Mouse (Mus musculus) forebrain, embryonic 14.5 days (tissue): ENCODE measurements around the gene Igfbp2. TPM values are rescaled to one million over a fixed set of nuclear protein-coding genes. Genes with fewer than 3 reads are reported as not detected.

Experiments
- ATAC-seq: fragments of 200-750 bp; cut with Nextera tagmentation; 2 replicates; pipeline ENCODE4 v1.8.0; 2017; ENCODE audit warnings: mild to moderate bottlenecking, moderate library complexity
- DNase-seq: peaks from one replicate; pipeline ENCODE4 v3.0.0-alpha.2; 2015; ENCODE audit warnings: low spot score
- H3K27ac ChIP-seq: fragments of 300-500 bp; sonication (generic); 2 replicates; pipeline ENCODE4 v1.5.1; 2014; ENCODE audit warnings: low read depth, mild to moderate bottlenecking, control low read depth, low read length, moderate library complexity
- H3K27me3 ChIP-seq: fragments of 300-500 bp; sonication (generic); replicated peaks from 2 replicates; pipeline ENCODE4 v1.6.1; 2014; ENCODE audit warnings: low read length, control low read depth, mixed read lengths; ENCODE audit not compliant: control insufficient read depth, insufficient read depth
- H3K36me3 ChIP-seq: fragments of 300-500 bp; sonication (generic); 2 replicates; pipeline ENCODE4 v1.6.1; 2014; ENCODE audit warnings: low read length, control low read depth; ENCODE audit not compliant: control insufficient read depth, insufficient read depth
- H3K4me1 ChIP-seq: fragments of 300-500 bp; sonication (generic); 2 replicates; pipeline ENCODE4 v1.6.1; 2014; ENCODE audit warnings: antibody characterized with exemption, low read length, control low read depth; ENCODE audit not compliant: control insufficient read depth, insufficient read depth
- H3K4me2 ChIP-seq: fragments of 300-500 bp; sonication (generic); 2 replicates; pipeline ENCODE4 v1.6.1; 2014; ENCODE audit warnings: mild to moderate bottlenecking, control low read depth, low read length
- H3K4me3 ChIP-seq: fragments of 300-500 bp; sonication (generic); 2 replicates; pipeline ENCODE4 v1.5.1; 2014; ENCODE audit warnings: low read depth, low read length, control low read depth
- H3K9ac ChIP-seq: fragments of 300-500 bp; sonication (generic); 2 replicates; pipeline ENCODE4 v1.6.1; 2014; ENCODE audit warnings: mild to moderate bottlenecking, low read length, control low read depth, moderate library complexity
- H3K9me3 ChIP-seq: fragments of 300-500 bp; sonication (generic); replicated peaks from 2 replicates; pipeline ENCODE4 v1.6.1; 2016; ENCODE audit warnings: low read length, control low read depth, mixed read lengths; ENCODE audit not compliant: control insufficient read depth
- WGBS: fragments of 180-500 bp; shearing (Covaris S2); extraction: QIAGEN DNeasy Blood & Tissue Kit; methylation state at CpG from one replicate; pipeline ENCODE4 v1.1.7; 2014; 5-methylcytosine and 5-hydroxymethylcytosine counted together
- polyA plus RNA-seq: library from polyadenylated mRNA; unstranded; fragments of >200 nt; fragmentation: Nextera tagmentation; extraction: Ambion mirVana; gene quantifications from 2 replicates; pipeline ENCODE4 v1.2.1, GENCODE M21; 2014

The Igfbp2 gene
- polyA plus RNA-seq, 1 experiment from 2014 or later, result 384 TPM

DNA sequence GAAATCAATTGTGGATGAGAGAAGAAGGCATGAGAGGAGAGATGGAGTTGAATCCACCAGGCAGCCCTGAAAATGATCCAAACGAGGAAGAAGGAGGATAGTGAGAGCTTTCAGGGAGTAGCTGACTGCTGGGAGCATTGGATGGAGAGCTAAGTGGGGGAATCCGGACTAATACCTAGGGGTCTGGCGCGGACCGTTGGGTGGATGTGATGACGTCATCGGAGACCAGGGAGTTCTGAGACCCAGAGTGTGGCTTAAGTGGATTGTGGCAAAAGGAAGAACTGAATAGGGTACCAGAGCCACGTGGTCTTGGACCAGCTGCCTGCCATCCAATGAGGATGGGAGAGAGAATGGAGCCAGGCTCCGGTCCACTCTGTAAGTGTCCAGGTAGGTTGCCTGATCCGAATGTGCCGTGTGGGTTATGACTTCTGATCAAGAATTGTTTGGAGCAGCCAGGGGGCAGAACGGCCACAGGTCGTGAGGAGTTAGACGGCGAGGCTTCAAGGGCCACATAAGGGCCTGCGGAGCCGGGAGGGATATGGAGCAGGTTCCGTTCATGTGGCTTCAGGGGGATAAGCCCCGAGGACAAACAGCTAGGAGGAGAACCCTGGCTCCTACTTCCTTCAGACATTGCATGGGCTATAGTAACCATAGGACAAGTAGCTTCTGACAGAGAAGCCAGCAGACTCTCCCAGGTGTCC is 32.1 kb downstream of the Igfbp2 start:
- Histone ChIP-seq H3K4me3 (no peak overlapping the region), H3K9ac (no peak overlapping the region), H3K27me3 (no peaks in the 10 kb centered on the region), H3K4me1 (peaks cover 4% of the 10 kb centered on the region), H3K4me2 (no peak overlapping the region), H3K9me3 (no peaks in the 10 kb centered on the region), H3K36me3 (peaks cover 17% of the 10 kb centered on the region), H3K27ac (no peak overlapping the region)
- WGBS, result 83% methylated on average over 19 of the region's 19 CpGs
- DNase-seq, result no peak
- ATAC-seq, result no peak

DNA sequence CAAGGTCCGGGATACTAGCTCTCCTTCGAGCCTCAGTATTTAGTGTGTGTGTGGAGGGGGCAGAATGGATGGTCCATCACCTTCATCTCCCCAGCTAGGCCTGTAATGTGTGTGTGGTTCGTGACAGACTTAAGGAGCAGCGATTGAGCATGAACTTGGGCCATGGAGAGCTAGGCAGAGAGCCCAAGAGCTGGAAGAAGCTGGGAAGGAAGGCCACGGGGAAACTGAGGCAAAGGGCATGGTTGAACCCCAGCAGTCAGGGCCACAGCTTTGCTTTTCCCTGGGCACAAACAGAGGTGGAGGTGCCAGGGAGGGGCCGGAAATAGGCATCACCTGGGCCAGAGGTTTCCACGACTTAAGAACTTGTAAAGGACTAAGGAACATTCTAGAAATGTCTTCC is 32.8 kb downstream of the Igfbp2 start:
- DNase-seq (no peak), ATAC-seq (no peak)
- 91% methylated on average over 7 of the region's 7 CpGs for WGBS
- Histone ChIP-seq H3K9me3 (no peaks in the 10 kb centered on the region), H3K27ac (no peak overlapping the region), H3K27me3 (no peaks in the 10 kb centered on the region), H3K9ac (no peak overlapping the region), H3K4me2 (no peak overlapping the region), H3K4me1 (peaks cover 4% of the 10 kb centered on the region), H3K36me3 (peaks cover 9% of the 10 kb centered on the region), H3K4me3 (no peak overlapping the region)

DNA sequence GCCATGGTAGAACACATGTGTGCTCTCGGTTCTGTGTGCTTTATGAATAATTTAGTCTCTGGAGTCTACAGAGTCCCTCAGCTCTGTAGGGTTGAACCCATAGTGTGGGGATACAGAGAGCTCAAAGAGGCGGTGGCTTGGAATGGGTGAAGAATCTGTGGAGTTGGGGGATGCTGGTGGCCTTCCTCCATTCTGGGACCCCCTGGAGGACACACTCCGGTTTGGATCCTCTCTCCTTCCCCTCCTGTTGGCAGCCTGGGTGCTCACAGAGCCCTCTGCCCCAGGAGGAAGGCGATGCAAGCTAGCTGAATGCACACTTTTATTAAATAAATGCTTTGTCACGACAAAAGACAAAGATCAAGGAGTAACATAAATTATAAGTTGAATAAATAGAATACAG is 33.3 kb downstream of the Igfbp2 start:
- ATAC-seq, result no peak
- DNase-seq, result no peak

DNA sequence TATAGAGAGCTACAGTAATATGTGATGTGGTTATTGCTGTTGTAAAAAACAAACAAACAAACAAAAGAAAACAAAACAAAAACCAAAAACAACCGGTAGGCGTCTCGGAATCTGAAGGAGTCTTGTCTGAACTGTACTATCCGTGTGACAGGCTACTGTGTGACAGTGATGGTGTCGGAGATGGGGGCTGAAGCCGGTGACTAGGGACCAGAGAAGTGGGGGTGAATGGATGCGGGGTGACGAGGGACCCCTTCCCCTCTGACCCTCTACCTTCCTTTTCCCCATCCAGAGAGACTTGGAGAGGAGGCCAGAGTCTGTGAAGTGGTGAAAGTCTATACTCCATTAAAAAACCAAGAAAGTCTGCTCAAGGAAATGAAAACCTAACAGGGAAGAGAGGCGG is 34.0 kb downstream of the Igfbp2 start:
- 0 out of 2 replicates have a peak, but pooled peaks cover 6% of the 10 kb centered on the region for H3K36me3 ChIP-seq
- no peak overlapping the region for H3K9ac ChIP-seq
- peaks cover 4% of the 10 kb centered on the region for H3K4me1 ChIP-seq
- no peak for DNase-seq
- peak overlapping the region; percentile 63; the same call in 1 of the 2 replicates for H3K27ac ChIP-seq
- ATAC-seq, result no peak
- WGBS, result 91% methylated on average over 9 of the region's 9 CpGs
- H3K27me3 ChIP-seq, result no peaks in the 10 kb centered on the region
- H3K4me3 ChIP-seq, result no peak overlapping the region
- H3K4me2 ChIP-seq, result no peak overlapping the region
- H3K9me3 ChIP-seq, result no peaks in the 10 kb centered on the region

More for the DNA sequence above, 33.3 kb downstream of the Igfbp2 start:
- no peak overlapping the region for H3K27ac ChIP-seq
- no peak overlapping the region for H3K9ac ChIP-seq
- no peak overlapping the region for H3K4me3 ChIP-seq
- H3K4me1 ChIP-seq, result peaks cover 4% of the 10 kb centered on the region
- no peaks in the 10 kb centered on the region for H3K27me3 ChIP-seq
- H3K36me3 ChIP-seq, result peaks cover 7% of the 10 kb centered on the region
- 77% methylated on average over 5 of the region's 5 CpGs for WGBS
- H3K9me3 ChIP-seq, result no peaks in the 10 kb centered on the region
- no peak overlapping the region for H3K4me2 ChIP-seq

DNA sequence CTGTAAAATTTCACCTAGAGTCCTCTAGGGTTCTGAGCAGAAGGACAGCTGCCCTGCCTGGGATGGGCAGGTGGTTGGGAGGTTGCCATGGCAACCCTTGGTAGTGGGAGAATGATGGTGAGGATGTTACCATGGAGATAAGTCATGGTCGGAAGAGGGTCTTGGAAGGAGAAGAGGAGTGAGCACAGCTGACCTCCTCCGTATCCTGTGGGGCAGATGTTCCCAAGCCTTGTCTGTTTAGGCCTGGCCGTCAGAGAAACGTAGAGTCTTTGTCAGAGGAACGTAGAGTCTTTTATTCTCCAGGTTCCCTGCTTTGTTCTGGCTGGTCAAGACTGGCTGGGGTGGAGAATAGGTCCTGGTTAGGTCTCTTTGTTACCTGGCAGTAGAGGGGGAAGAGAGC is 34.6 kb downstream of the Igfbp2 start:
- H3K27ac ChIP-seq, result peak overlapping the region; percentile 63; the same call in 1 of the 2 replicates
- H3K9me3 ChIP-seq, result no peaks in the 10 kb centered on the region
- H3K36me3 ChIP-seq, result 0 out of 2 replicates have a peak, but pooled peaks cover 6% of the 10 kb centered on the region
- H3K9ac ChIP-seq, result no peak overlapping the region
- ATAC-seq (peak; percentile 37; the same call in 1 of the 2 replicates), DNase-seq (peak; percentile 69)
- no peak overlapping the region for H3K4me3 ChIP-seq
- peaks cover 4% of the 10 kb centered on the region for H3K4me1 ChIP-seq
- H3K4me2 ChIP-seq, result no peak overlapping the region
- 57% methylated on average over 5 of the region's 5 CpGs for WGBS
- H3K27me3 ChIP-seq, result no peaks in the 10 kb centered on the region

DNA sequence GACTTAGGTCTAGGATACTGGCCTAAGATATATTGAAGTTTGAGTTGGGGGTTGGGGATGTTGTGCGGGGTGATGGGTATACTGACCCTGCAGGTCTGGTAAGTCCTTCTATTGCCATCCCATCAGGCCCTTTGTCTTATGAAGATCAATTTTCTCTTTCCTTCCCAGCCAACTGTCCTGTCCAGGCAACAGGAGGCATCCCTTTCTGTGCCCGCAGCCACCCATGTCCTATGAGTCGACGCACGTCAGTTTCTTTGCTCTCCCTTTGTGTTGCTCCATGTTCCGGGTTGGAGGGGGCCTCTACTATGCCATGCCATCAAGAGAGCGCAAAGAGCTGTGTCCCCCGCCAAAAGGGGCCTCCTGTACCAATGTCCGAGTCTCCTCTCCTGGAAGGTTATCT is 35.7 kb downstream of the Igfbp2 start:
- H3K9me3 ChIP-seq, result no peaks in the 10 kb centered on the region
- 90% methylated on average over 9 of the region's 9 CpGs for WGBS
- 0 out of 2 replicates have a peak, but pooled peaks cover 6% of the 10 kb centered on the region for H3K36me3 ChIP-seq
- ATAC-seq (no peak), DNase-seq (no peak)
- H3K9ac ChIP-seq, result no peak overlapping the region
- H3K4me3 ChIP-seq, result no peak overlapping the region
- H3K4me1 ChIP-seq, result peaks cover 4% of the 10 kb centered on the region
- no peak overlapping the region for H3K4me2 ChIP-seq
- H3K27me3 ChIP-seq, result no peaks in the 10 kb centered on the region
- no peak overlapping the region for H3K27ac ChIP-seq

DNA sequence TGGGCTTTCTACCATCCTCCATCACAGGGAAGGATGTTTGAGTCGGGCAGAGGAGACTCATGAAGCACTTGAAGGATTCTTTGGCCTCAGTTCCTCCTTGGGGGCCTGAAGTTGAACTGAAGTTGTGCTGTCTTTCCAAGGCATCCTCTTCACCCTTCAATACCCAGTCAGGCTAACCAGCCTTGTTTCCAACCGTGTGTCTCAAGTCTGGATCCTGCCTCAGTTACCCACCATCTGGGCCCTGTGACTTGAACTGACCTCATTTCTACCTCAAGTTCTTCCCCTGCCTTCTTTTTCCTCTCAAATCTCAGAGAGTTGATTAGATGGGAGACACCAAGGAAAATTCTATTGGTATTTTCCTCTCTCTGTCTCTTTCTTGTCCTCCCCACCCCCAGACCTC is 36.2 kb downstream of the Igfbp2 start:
- Histone ChIP-seq H3K27me3 (no peaks in the 10 kb centered on the region), H3K36me3 (0 out of 2 replicates have a peak, but pooled peaks cover 6% of the 10 kb centered on the region), H3K4me2 (no peak overlapping the region), H3K4me3 (no peak overlapping the region), H3K9me3 (no peaks in the 10 kb centered on the region), H3K4me1 (peaks cover 4% of the 10 kb centered on the region), H3K9ac (no peak overlapping the region), H3K27ac (no peak overlapping the region)
- DNase-seq (no peak), ATAC-seq (no peak)
- 92% methylated on average over 2 of the region's 2 CpGs for WGBS

DNA sequence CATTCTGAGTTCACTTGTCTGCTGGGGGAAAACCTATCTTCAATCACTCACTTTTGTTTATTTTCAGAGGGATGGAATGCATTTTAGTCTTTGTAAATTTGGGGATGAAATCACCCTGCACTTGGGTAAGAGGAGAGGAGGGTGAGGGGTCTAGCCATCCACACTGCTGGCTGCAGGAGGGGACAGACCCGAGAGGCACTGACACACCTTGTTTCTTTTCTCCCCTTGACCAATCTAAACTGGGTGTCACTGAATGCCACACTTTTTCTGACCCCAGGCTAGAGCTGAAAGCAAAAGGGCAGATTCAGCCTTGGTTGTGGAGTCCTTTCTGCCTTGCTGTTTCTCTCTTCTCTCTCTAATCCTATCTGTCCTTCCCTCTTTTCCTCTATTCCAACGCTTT is 37.4 kb downstream of the Igfbp2 start:
- Histone ChIP-seq H3K4me1 (peaks cover 4% of the 10 kb centered on the region), H3K9ac (no peak overlapping the region), H3K4me3 (no peak overlapping the region), H3K36me3 (0 out of 2 replicates have a peak, but pooled peaks cover 6% of the 10 kb centered on the region), H3K27me3 (no peaks in the 10 kb centered on the region), H3K27ac (no peak overlapping the region), H3K4me2 (no peak overlapping the region), H3K9me3 (no peaks in the 10 kb centered on the region)
- DNase-seq (no peak), ATAC-seq (no peak)
- WGBS, result 85% methylated on average over 2 of the region's 2 CpGs

DNA sequence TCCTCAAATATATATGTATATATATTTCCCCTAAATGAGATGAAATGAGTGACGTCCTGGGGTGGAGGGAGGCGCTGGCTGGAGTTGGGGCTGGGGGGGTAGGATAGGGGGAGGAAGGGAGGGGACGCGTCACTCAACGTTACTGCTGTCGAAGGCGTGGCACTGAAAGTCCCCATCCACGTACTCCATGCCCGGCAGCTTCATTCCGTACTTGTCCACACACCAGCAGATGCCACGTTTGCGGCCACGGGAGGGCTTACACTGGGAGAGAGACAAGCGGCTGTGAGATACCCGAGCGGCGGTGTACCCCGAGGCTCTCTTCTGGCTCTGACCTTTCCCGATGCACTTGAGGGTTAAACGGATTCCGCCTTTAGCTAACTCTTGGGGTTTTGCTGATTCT is 37.9 kb downstream of the Igfbp2 start:
- Histone ChIP-seq H3K4me1 (peaks cover 4% of the 10 kb centered on the region), H3K27me3 (no peaks in the 10 kb centered on the region), H3K36me3 (0 out of 2 replicates have a peak, but pooled peaks cover 6% of the 10 kb centered on the region), H3K27ac (no peak overlapping the region), H3K4me3 (no peak overlapping the region), H3K9ac (no peak overlapping the region), H3K9me3 (no peaks in the 10 kb centered on the region), H3K4me2 (no peak overlapping the region)
- 91% methylated on average over 21 of the region's 21 CpGs for WGBS
- DNase-seq (no peak), ATAC-seq (no peak)
